Comparison of ENCODE assay signal across 9 mouse cellular contexts in genomic region chr2:26459478-26459877, GRCm38 (mm10). TPM values are rescaled to one million over a fixed set of nuclear protein-coding genes. Genes with fewer than 3 reads are reported as not detected.
DNase-seq lines count a peak whose midpoint lies in the region; ATAC-seq and TF ChIP-seq lines count a peak whose summit lies in the region.
"Had no signal": no experiment of that assay in that cellular context is flagged by ENCODE, and none has a peak within 500 bp of the region (broad histone marks: within the 10 kb centered on the region; RNA-seq: fewer than 3 reads in every experiment).

No protein-coding gene starts in this region.

- H3K36me3 ChIP-seq in embryonic facial prominence, embryonic 14.5 days (ENCODE audit: control insufficient read depth, insufficient read depth, low read length): peaks cover 55% of the 10 kb centered on the region
- peaks cover 61% of the 10 kb centered on the region for H3K36me3 ChIP-seq in limb, embryonic 10.5 days
- peaks cover 31% of the 10 kb centered on the region for H3K36me3 ChIP-seq in myocyte (ENCODE audit: control insufficient read depth, insufficient read depth)

- TF ChIP-seq POLR2A in myocyte (IDR thresholded peaks at IDR 0.05; ENCODE audit: insufficient read length, low read depth): no peak

- H3K4me1 ChIP-seq in embryonic facial prominence, embryonic 14.5 days (ENCODE audit: control insufficient read depth, insufficient read depth, low read length): peaks cover 10% of the 10 kb centered on the region
- H3K4me1 ChIP-seq in limb, embryonic 10.5 days: peaks cover 29% of the 10 kb centered on the region

- H3K27ac ChIP-seq in layer of hippocampus, adult 2 months: peak overlapping the region; percentile 46; the same call in 1 of the 2 replicates
- H3K27ac ChIP-seq in embryonic facial prominence, embryonic 14.5 days (replicated peaks; ENCODE audit: low read depth, low read length): no peak overlapping the region
- peak overlapping the region; percentile 47; the same call in 1 of the 2 replicates for H3K27ac ChIP-seq in limb, embryonic 10.5 days

- no peak overlapping the region for H3ac ChIP-seq in myocyte (ENCODE audit: control insufficient read depth, insufficient read length)

- H3K9me3 ChIP-seq in embryonic facial prominence, embryonic 14.5 days (ENCODE audit: control insufficient read depth, low read length): no peaks in the 10 kb centered on the region
- H3K9me3 ChIP-seq in limb, embryonic 10.5 days (replicated peaks): no peaks in the 10 kb centered on the region
- H3K9me3 ChIP-seq: liver, embryonic 15.5 days had no signal

- no peak overlapping the region for H3K9ac ChIP-seq in embryonic facial prominence, embryonic 14.5 days (ENCODE audit: low read depth, low read length)
- H3K9ac ChIP-seq: liver, embryonic 15.5 days had no signal

- H3K4me3 ChIP-seq in layer of hippocampus, adult 2 months: no peak overlapping the region
- no peak overlapping the region for H3K4me3 ChIP-seq in embryonic facial prominence, embryonic 14.5 days (ENCODE audit: low read depth, low read length)
- H3K4me3 ChIP-seq in limb, embryonic 10.5 days: 0 out of 2 replicates have a peak overlapping the region, but pooled peaks have one; percentile 9
- no peak overlapping the region for H3K4me3 ChIP-seq in myocyte
- H3K4me3 ChIP-seq: liver, embryonic 15.5 days had no signal

- TF ChIP-seq CTCF in layer of hippocampus, adult 2 months (conservative IDR thresholded peaks at IDR 0.05): no peak

- H3K4me2 ChIP-seq in embryonic facial prominence, embryonic 14.5 days (ENCODE audit: low read depth, low read length): no peak overlapping the region
- H3K4me2 ChIP-seq in myocyte (ENCODE audit: low read depth): no peak overlapping the region
- H3K4me2 ChIP-seq: liver, embryonic 15.5 days had no signal

- H3K79me2 ChIP-seq in myocyte (ENCODE audit: control insufficient read depth, insufficient read depth): no peaks in the 10 kb centered on the region

- peak; percentile 20; the same call in 1 of the 2 replicates for ATAC-seq in embryonic facial prominence, embryonic 14.5 days (ENCODE audit: low read depth)
- no peak for ATAC-seq in megakaryocyte progenitor cell, adult 5-6 weeks (replicated peaks; ENCODE audit: poor library complexity)

- no peak for DNase-seq in layer of hippocampus, adult 2 months (ENCODE audit: low spot score in 2 of 2)
- no peak for DNase-seq in layer of hippocampus, adult 9-11 months
- peak; percentile 19 for DNase-seq in embryonic facial prominence, embryonic 14.5 days (ENCODE audit: low spot score)
- no peak for DNase-seq in limb, embryonic 10.5 days (ENCODE audit: low spot score)
- no peak for DNase-seq in urinary bladder, postnatal 25 days (ENCODE audit: low spot score)
- DNase-seq in layer of hippocampus, adult 8-10 months (ENCODE audit: low spot score in 2 of 2): no peak

- H3K27me3 ChIP-seq in embryonic facial prominence, embryonic 14.5 days (replicated peaks; ENCODE audit: control insufficient read depth, insufficient read depth, low read length): no peaks in the 10 kb centered on the region
- no peaks in the 10 kb centered on the region for H3K27me3 ChIP-seq in limb, embryonic 10.5 days (ENCODE audit: low read depth, poor library complexity, severe bottlenecking)
- no peaks in the 10 kb centered on the region for H3K27me3 ChIP-seq in myocyte (ENCODE audit: control insufficient read depth, insufficient read depth, insufficient read length)
- H3K27me3 ChIP-seq: liver, embryonic 15.5 days had no signal

- WGBS in embryonic facial prominence, embryonic 14.5 days: 42% methylated on average over 5 of the region's 6 CpGs
- 38% methylated on average over 6 of the region's 6 CpGs for WGBS in limb, embryonic 10.5 days

TF ChIP-seq in myocyte, 11 proteins besides CTCF, POLR2A, EP300 and RAD21:
- TF ChIP-seq CEBPB (IDR thresholded peaks at IDR 0.05; ENCODE audit: insufficient read depth, poor library complexity, severe bottlenecking) (no peak), REST (IDR thresholded peaks at IDR 0.05; ENCODE audit: insufficient read depth, insufficient read length) (no peak), POLR2AphosphoS2 (IDR thresholded peaks at IDR 0.05; ENCODE audit: insufficient read length, low read depth) (peak; percentile 53)

RNA-seq across cellular contexts. Expression of gene Sec16a, which starts 14.5 kb away (rescaled TPM):
- 10 to 100 TPM; 49.3 to 51.3 TPM for total RNA-seq in layer of hippocampus, adult 2 months (2021)
- polyA plus RNA-seq in embryonic facial prominence, embryonic 14.5 days (2014; fragmentation: Nextera tagmentation; extraction: Ambion mirVana): 38.6 and 42.0 TPM in 2 replicates
- polyA plus RNA-seq in limb, embryonic 10.5 days (2016; fragmentation: Nextera tagmentation; extraction: Ambion mirVana): 29.4 and 37.1 TPM in 2 replicates
- polyA plus RNA-seq in myocyte (2012; fragmentation: generic; extraction: Trizol): 31.4 TPM
- total RNA-seq in layer of hippocampus, adult 8-10 months (2022): 10 to 100 TPM; 48.2 to 56.5 (median 54.5) TPM
- 33.9 and 48.3 TPM in 2 replicates for total RNA-seq in megakaryocyte progenitor cell, adult 5-6 weeks (2015)
- total RNA-seq in megakaryocyte progenitor cell, adult 5-6 weeks (2017): 23.9 and 29.7 TPM in 2 replicates

RNA-seq across cellular contexts. Expression of gene Inpp5e, which starts 50.5 kb away (rescaled TPM):
- total RNA-seq in layer of hippocampus, adult 2 months (2021): 10 to 100 TPM; 22.2 to 25.1 TPM
- 16.3 and 17.8 TPM in 2 replicates for polyA plus RNA-seq in embryonic facial prominence, embryonic 14.5 days (2014; fragmentation: Nextera tagmentation; extraction: Ambion mirVana)
- 30.6 and 35.3 TPM in 2 replicates for polyA plus RNA-seq in limb, embryonic 10.5 days (2016; fragmentation: Nextera tagmentation; extraction: Ambion mirVana)
- polyA plus RNA-seq in myocyte (2012; fragmentation: generic; extraction: Trizol): 9.3 TPM
- total RNA-seq in layer of hippocampus, adult 8-10 months (2022): 10 to 100 TPM; 23.9 to 27.9 (median 25.8) TPM
- total RNA-seq in megakaryocyte progenitor cell, adult 5-6 weeks (2015): 13.5 and 13.9 TPM in 2 replicates
- total RNA-seq in megakaryocyte progenitor cell, adult 5-6 weeks (2017): 5.3 and 7.1 TPM in 2 replicates

RNA-seq across cellular contexts. Expression of gene Notch1, which starts 57.0 kb away (rescaled TPM):
- total RNA-seq in layer of hippocampus, adult 2 months (2021): 10 to 100 TPM; 32.7 to 35.7 TPM
- polyA plus RNA-seq in embryonic facial prominence, embryonic 14.5 days (2014; fragmentation: Nextera tagmentation; extraction: Ambion mirVana): 29.9 and 35.8 TPM in 2 replicates
- polyA plus RNA-seq in limb, embryonic 10.5 days (2016; fragmentation: Nextera tagmentation; extraction: Ambion mirVana): 8.5 and 11.8 TPM in 2 replicates
- polyA plus RNA-seq in myocyte (2012; fragmentation: generic; extraction: Trizol): 16.3 TPM
- total RNA-seq in layer of hippocampus, adult 8-10 months (2022): 10 to 100 TPM; 31.0 to 36.2 (median 34.2) TPM
- 15.5 and 19.0 TPM in 2 replicates for total RNA-seq in megakaryocyte progenitor cell, adult 5-6 weeks (2015)
- total RNA-seq in megakaryocyte progenitor cell, adult 5-6 weeks (2017): 8.8 and 9.3 TPM in 2 replicates
